ENCODE assay signal across 23 mouse cellular contexts in genomic region chr3:9103456-9103855, GRCm38 (mm10).
DNase-seq lines count a peak whose midpoint lies in the region; ATAC-seq lines count a peak whose summit lies in the region.
"Had no signal": no experiment of that assay in that cellular context is flagged by ENCODE, and none has a peak within 500 bp of the region (broad histone marks: within the 10 kb centered on the region; RNA-seq: fewer than 3 reads in every experiment).

No protein-coding gene starts in this region.

- no peaks in the 10 kb centered on the region for H3K27me3 ChIP-seq in embryonic facial prominence, embryonic 15.5 days
- no peaks in the 10 kb centered on the region for H3K27me3 ChIP-seq in embryonic facial prominence, embryonic 10.5 days (replicated peaks; ENCODE audit: low read depth, poor library complexity, severe bottlenecking)
- H3K27me3 ChIP-seq in forebrain, embryonic 16.5 days (replicated peaks; ENCODE audit: control insufficient read depth, insufficient read depth, low read length), result no peaks in the 10 kb centered on the region
- H3K27me3 ChIP-seq: CH12.LX, Patski had no signal

- H3K9me3 ChIP-seq in embryonic facial prominence, embryonic 15.5 days (replicated peaks), result no peaks in the 10 kb centered on the region
- H3K9me3 ChIP-seq in embryonic facial prominence, embryonic 10.5 days, result no peaks in the 10 kb centered on the region
- no peaks in the 10 kb centered on the region for H3K9me3 ChIP-seq in forebrain, embryonic 16.5 days (ENCODE audit: control insufficient read depth, low read length)
- H3K9me3 ChIP-seq: G1E had no signal

- H3K36me3 ChIP-seq in embryonic facial prominence, embryonic 15.5 days, result no peaks in the 10 kb centered on the region
- H3K36me3 ChIP-seq in embryonic facial prominence, embryonic 10.5 days (replicated peaks), result no peaks in the 10 kb centered on the region
- no peaks in the 10 kb centered on the region for H3K36me3 ChIP-seq in forebrain, embryonic 16.5 days (ENCODE audit: control insufficient read depth, insufficient read depth)
- H3K36me3 ChIP-seq: G1E had no signal

- no peak for DNase-seq in embryonic facial prominence, embryonic 10.5 days (ENCODE audit: low spot score)
- DNase-seq in ES-CJ7 (ENCODE audit: low read depth, low spot score) (peak; percentile 56), ZHBTc4 (ENCODE audit: low read depth, low spot score) (peak; percentile 62)
- DNase-seq: adrenal gland, adult 2 months; adrenal gland, adult 8-10 months; adrenal gland, postnatal 10 days; adrenal gland, postnatal 14 days; adrenal gland, postnatal 25 days; adrenal gland, postnatal 36 days; B cell, adult 2 months; cerebellum, adult 11 months; cerebellum, adult 11-12 months; cerebellum, adult 18-20 months; cerebellum, adult 2 months; cerebellum, adult 8-10 months had no signal

- no peaks in the 10 kb centered on the region for H3K4me1 ChIP-seq in embryonic facial prominence, embryonic 15.5 days
- peaks cover 9% of the 10 kb centered on the region for H3K4me1 ChIP-seq in embryonic facial prominence, embryonic 10.5 days
- no peaks in the 10 kb centered on the region for H3K4me1 ChIP-seq in forebrain, embryonic 16.5 days (replicated peaks; ENCODE audit: control insufficient read depth, insufficient read depth, low read length)

- H3K9ac ChIP-seq in embryonic facial prominence, embryonic 15.5 days, result no peak overlapping the region
- H3K9ac ChIP-seq in forebrain, embryonic 16.5 days (replicated peaks; ENCODE audit: low read depth, low read length), result no peak overlapping the region

- no peak overlapping the region for H3K4me3 ChIP-seq in embryonic facial prominence, embryonic 15.5 days (replicated peaks)
- no peak overlapping the region for H3K4me3 ChIP-seq in embryonic facial prominence, embryonic 10.5 days
- no peak overlapping the region for H3K4me3 ChIP-seq in forebrain, embryonic 16.5 days (replicated peaks; ENCODE audit: low read length)

- WGBS in embryonic facial prominence, embryonic 15.5 days, result 82% methylated on average over 6 of the region's 6 CpGs
- WGBS in embryonic facial prominence, embryonic 10.5 days, result 80% methylated on average over 6 of the region's 6 CpGs
- WGBS in forebrain, embryonic 16.5 days, result 87% methylated on average over 6 of the region's 6 CpGs

- no peak overlapping the region for H3K27ac ChIP-seq in embryonic facial prominence, embryonic 15.5 days (replicated peaks)
- no peak overlapping the region for H3K27ac ChIP-seq in embryonic facial prominence, embryonic 10.5 days (replicated peaks)
- no peak overlapping the region for H3K27ac ChIP-seq in forebrain, embryonic 16.5 days (ENCODE audit: low read length)

- ATAC-seq in embryonic facial prominence, embryonic 15.5 days (ENCODE audit: insufficient number of reproducible peaks, low FRiP score, low TSS enrichment, low read depth), result 0 out of 2 replicates have a peak, but pooled peaks have one; percentile 31
- ATAC-seq in inflammation-experienced regulatory T-cells, adult 6 months, result no peak
- no peak for ATAC-seq in forebrain, embryonic 16.5 days
- ATAC-seq: activated CD4-positive, CD25-positive, alpha-beta regulatory T cell, adult 4 months; CD4-positive, CD25-positive, alpha-beta regulatory T cell, adult 4 months; Patski had no signal

- H3K4me2 ChIP-seq in embryonic facial prominence, embryonic 15.5 days (replicated peaks), result no peak overlapping the region
- no peak overlapping the region for H3K4me2 ChIP-seq in forebrain, embryonic 16.5 days (ENCODE audit: low read length)
